Mouse (Mus musculus) ovary, postnatal 36 days (tissue): Measurements from ENCODE around the gene Lama4.

Experiments
- DNase-seq: peaks from one replicate; pipeline ENCODE4 v3.0.0; 2022; ENCODE audit warnings: low spot score, mixed read lengths

Gene Lama4

DNA sequence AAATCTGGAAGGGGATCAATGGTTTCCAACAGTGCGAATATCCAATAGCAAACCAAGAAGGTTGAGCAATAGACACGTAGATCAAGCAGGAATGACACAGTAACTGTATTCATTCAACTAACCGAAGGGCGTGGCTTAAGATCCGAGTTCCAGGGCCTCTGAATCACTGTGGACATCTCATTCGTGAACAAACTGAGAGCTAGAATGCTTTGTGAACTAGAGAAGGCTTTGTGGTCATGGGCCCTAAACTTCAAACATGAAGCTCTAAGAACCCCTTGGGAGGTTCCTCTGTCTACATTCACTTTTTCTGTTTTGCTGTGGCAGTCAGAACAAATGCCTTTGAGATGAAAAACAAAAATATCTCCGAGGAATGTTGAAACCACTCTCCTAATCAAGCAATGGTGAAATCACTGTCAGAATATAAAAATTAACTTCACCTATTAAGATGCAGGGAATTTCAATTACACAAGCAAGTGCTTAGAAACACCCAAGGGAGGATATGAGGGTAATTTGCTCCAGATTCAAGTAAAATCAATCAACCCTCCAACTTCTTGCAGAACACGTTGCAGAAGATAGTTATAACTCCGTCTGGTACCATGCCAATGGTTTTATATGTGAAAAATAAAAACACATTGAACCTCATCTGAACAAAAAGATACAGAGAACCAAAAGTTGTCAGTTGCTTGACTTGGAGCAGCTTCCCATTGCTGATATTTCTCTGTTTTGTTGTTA is 29.6 kb downstream of the Lama4 start:
- no peak for DNase-seq

DNA sequence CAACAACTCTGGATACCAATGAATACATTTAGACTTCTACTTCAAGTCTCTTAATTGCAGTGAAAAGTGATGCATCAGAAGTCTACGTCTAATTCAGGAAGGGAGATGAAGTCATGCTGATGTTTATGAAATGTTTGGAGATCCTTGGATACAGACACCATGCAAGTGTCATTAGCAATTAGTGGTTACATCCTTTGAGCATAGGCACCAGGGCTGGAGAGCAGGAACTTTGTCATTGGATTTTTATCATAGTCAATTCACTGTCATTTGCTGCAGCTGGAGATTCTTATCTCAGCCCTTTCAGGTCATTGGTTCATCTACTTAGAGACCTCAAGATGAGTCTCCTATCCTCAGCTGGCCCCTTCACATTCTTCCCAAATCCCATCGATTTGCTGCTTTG is 30.6 kb downstream of the Lama4 start:
- DNase-seq, result no peak

DNA sequence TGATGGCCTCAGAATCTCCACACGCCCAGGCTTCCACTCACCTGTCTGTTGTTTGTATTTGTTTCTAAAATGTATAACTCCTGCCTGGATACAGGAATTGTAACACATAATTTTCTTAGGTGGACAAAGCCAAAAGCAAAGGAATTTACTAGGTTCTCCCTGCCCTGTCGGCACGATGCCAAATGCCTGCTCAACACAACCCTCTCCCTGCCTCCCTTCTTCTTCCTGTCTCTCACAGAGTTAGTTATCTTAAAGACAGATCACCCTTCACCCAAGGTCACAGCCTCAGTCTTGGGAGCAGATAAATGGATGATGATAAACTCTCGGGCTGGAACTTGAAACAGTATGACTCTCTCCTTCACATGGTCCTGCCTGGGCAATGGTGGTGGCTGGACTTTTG is 35.6 kb downstream of the Lama4 start:
- DNase-seq, result peak; percentile 36

GRCm38 (mm10) chr10:39002521-39002920 is 37.2 kb downstream of the Lama4 start:
- DNase-seq, result no peak

DNA sequence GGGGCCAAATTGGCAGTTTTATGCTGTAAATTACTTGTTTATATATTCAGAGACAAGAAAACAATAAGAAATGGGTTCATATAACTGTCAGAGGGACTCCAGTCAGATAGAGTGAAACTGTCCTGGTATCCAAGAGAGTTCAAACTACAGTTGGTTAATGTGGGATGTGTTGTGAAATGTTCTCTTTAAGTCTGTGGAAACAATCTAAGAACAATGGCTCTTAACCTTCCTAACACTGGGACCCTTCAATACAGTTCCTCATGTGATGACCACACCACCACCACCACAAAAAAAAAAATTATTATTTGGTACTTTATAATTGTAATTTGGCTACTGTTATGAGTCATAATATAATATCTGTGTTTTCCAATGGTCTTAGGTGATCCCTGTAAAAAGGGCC is 38.2 kb downstream of the Lama4 start:
- DNase-seq, result no peak

- DNase-seq, result no peak
These were observed 40.2 kb downstream of the Lama4 start for GRCm38 (mm10) chr10:39005494-39005893.

GRCm38 (mm10) chr10:39006433-39007105 is 41.3 kb downstream of the Lama4 start:
- DNase-seq, result no peak

GRCm38 (mm10) chr10:39014836-39015235 is 49.5 kb downstream of the Lama4 start:
- DNase-seq, result no peak

DNA sequence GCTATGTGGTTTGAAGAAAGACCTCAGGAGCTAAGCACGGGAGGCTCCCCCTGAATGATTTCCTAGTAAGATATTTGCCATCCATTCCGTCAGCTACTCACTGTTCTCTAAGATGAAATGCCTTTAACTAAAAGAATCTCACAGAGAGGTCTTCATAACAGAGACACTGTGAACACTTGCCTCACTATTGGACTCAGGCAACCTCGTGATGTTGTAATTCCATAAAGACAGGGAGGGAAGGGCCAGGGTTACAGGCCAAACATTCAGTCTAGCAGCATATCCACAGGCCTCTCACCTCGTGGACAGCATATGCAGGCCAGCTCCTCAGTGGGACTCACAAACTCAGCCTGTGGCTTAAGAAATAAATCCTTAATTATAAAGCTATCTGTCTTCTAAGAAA is 52.7 kb downstream of the Lama4 start:
- DNase-seq, result no peak

DNA sequence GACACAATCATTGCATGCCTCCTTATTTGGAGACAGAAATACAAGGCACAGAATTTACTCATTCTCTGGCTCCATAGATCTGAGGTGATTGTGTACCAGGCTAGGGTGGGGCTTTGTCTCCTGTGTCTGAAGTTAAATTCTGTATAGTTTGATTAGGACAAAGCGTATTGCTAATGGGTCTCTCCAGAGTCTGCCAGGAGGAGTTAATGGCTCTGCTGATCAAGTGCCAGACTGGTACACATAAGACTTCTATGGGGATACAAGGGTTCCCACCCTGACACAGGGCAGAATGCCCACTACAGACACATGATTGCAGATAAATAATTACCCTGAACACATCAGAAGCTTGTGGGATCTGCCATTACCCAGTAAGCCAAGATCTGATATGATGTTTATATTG is 53.3 kb downstream of the Lama4 start:
- DNase-seq, result no peak

DNA sequence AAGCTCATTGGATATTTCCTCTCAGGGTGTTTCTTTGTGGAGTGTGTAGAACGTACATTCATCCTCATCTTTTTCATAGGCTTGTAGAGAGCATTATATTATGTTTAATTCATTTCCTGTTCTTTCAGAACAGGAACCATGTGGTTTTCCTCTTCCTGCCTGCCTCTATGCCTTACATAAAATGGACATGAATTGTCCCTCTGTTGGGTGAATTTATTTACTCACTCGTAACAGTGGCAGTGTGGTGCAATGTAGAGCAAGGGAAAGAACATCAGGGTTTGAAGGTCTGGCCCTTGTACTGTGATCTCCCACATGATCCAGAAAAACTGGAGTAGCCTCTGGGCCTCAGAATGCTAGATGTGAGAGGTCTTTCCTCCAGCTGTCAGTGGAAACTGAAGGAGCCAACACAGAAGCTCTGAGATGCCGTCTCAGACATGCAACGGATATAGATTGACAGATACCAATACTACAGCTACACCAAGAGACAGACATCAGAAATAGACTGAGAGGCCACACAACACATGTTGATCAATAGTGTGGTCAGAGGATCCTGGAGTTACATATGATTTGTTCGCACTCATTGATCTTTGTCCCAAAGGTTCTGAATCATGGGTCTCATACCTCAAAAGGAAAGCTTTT is 58.4 kb downstream of the Lama4 start:
- DNase-seq, result no peak

- no peak for DNase-seq
These were observed 61.2 kb downstream of the Lama4 start for GRCm38 (mm10) chr10:39026529-39026928.

DNA sequence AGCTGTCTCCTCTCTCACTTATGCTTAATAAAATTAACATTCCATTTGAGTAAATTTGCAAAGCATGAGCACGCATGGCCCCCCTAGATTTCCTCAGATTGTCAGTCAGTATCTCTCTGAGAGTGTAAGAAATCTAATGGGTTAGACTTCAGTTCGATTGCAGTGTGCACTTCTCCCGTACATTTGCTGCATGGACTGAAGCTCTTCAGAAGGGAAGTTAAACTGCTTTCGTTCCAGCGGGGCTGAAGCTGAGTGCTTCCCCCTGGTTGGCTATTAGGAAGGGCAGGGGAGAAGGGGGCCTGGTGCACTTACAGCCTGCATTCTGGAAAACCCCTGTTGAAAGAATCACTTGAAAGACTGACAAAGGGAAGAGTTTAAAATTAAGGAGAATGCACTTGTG is 61.7 kb downstream of the Lama4 start:
- no peak for DNase-seq

- DNase-seq, result no peak
These were observed 63.1 kb downstream of the Lama4 start for GRCm38 (mm10) chr10:39028403-39028802.

DNA sequence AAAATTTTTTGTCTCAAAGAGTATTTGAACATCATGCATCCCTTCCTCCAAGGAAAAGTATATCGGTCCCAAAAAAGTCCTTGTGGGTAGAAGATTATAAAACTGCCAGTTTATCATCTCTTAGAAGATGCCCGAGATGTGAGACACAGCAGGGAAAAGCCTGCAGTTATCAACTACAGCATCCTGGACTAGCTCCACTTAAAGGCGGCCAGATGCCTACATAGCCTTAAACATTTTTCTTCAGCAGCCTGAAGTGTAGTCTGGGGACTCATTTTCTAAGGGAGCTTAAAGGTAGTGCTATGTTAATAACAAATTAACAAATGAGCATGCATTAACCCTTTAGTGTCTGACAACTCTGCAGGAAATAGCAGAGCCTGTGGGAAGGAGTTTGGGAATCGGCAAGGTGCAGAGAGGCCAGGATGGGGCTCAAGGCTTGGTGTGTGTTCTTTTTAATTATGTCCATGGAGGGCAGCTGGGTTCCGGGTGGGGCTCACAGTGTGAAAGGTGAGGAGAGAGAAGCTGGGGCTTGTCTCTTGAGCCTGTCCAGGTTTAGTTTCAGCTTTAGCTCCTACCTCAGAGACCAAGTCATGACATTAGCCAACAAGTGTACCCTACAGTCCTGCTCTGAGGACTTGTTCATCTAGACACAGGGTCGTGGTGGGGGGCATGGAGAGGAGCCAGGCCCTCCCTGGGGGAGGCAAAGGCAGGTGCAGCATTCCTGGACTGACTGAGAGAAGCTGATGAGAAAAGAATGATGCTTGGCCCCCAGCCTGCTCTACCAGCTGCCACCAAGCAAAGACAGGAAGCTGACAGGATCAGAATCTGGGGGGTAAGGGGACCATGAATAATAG is 64.2 kb downstream of the Lama4 start:
- no peak for DNase-seq

DNA sequence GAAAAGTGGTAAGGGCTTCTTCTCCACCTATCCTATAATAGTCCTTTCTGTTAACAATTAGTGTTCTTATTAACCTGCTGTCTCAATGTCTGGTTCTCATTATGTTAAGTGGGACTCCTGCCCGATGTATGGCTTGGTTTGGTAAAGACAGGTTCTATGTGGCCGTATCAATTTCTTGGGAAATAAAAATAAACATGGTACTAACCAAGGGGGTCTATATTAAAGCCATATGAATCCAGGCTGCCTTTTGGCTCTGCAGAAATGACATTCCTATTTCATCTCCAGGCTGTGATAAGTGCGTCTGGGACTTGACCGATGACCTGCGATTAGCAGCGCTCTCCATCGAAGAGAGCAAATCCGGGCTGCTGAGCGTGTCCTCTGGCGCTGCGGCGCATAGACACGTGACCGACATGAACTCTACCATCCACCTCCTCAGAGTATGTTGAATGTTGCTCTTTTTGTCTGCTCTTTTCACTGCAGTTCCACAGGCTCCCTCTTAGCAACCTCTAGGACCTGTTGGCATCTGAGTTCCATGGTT is 64.9 kb downstream of the Lama4 start:
- DNase-seq, result no peak

GRCm38 (mm10) chr10:39039564-39039963 is 74.2 kb downstream of the Lama4 start:
- no peak for DNase-seq

DNA sequence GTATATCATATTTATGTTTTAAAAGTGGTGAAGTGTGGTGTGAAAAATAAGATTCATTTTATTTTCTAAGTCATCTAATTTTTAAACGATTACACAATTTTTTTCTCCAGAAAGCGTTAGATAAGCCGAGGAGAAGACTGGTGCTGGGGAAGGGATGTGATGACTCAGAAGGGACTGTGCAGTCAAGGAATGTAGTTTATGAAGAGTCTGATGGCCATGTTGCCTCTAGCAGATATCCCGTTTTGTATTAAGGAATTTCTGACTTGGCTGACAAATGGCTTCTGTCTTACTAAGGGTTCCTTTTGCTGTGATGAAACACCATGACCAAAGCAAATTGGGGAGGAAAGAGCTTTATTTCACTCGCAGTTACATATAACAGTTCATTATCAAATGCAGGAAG is 74.7 kb downstream of the Lama4 start:
- DNase-seq, result no peak

DNA sequence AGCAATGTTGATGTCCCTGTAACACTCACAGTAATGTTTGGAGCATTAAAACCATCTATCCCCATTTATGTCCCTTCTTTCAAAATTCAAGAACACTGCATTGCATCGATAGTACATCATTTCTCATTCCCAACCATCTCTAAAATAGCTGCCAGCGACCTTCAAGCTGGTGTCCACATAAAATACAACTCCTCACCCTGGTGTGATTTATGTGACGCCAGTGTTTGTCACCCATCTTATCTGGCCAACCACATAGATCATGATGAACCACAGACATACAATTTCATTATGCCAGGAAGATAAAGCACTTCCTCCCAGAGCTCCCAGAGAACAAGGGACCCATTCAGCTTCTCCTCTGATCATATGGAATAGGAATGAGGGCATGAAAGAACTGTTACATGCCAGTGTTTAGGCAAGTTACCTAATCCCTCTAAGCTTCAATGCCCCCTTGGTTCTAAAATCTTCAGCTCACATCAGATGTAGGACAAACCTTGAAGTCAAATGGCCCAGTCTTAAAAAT is 79.2 kb downstream of the Lama4 start:
- DNase-seq, result no peak

GRCm38 (mm10) chr10:39045111-39045510 is 79.8 kb downstream of the Lama4 start:
- DNase-seq, result no peak

- no peak for DNase-seq
These were observed 82.5 kb downstream of the Lama4 start for GRCm38 (mm10) chr10:39047775-39048174.
